Mouse (Mus musculus) myocyte (in vitro differentiated cells): ENCODE measurements around the gene Snhg11.

Experiments
- POLR2A ChIP-seq: IDR thresholded peaks from one replicate; pipeline ENCODE4 v1.6.1; 2011; ENCODE audit warnings: low read depth, mild to moderate bottlenecking, control low read depth, moderate library complexity; ENCODE audit not compliant: insufficient read length
- REST ChIP-seq: IDR thresholded peaks from one replicate; pipeline ENCODE4 v1.6.1; 2011; ENCODE audit warnings: mild to moderate bottlenecking, control low read depth, moderate library complexity; ENCODE audit not compliant: insufficient read depth, insufficient read length
- TCF3 ChIP-seq: IDR thresholded peaks from one replicate; pipeline ENCODE4 v1.6.1; 2011; ENCODE audit warnings: low read depth, control low read depth; ENCODE audit not compliant: insufficient read length

DNA sequence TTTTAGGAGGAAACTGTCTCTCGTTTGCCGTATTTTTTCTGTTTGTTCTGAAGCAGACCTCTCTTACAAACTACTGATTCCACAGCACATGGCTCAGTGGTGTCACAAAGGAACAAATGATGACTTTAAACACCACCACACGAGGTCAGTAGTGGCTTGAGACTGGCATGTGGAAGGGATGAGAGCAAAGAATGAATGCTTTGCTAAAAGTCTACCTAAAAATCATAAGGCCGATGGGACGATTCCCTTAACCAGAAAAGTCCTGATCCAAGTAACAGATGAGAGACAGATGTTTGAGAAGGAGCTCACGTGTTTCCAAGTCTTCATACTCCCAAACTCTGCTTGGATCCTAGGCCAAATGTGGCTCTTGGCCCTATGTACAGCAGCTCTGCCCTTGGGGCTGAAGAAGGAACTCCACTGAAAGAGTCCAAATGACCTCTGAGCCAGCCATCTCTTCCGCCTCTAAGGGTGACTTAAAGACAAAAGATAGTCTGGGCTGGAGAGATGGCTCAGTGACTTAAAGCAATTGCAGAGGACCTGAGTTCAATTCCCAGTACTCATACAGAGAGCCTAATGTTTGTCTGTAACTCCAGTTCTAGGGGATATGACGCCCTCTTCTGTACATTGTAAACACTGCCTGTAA is 13.6 kb upstream of the Snhg11 start:
- TF ChIP-seq TCF3 (no peak), POLR2A (no peak), REST (no peak)
